Mouse (Mus musculus) cerebellum, adult 2 months (tissue): Measurements from ENCODE around the gene Tuba3a. TPM values are rescaled to one million over a fixed set of nuclear protein-coding genes. Genes with fewer than 3 reads are reported as not detected.

Experiments used
- DNase-seq, 2 experiments: peaks; one replicate each; pipeline ENCODE4 v3.0.0; 2021
- H3K27ac ChIP-seq: fragments of 200-500 bp; 2 replicates; pipeline ENCODE4 v1.5.1; 2012; ENCODE audit warnings: low read length, control low read depth, inconsistent platforms; ENCODE audit not compliant: insufficient read depth
- H3K27me3 ChIP-seq: fragments of 200-500 bp; 2 replicates; pipeline ENCODE4 v1.6.1; 2012; ENCODE audit warnings: inconsistent platforms, mild to moderate bottlenecking, low read length, moderate library complexity; ENCODE audit not compliant: control insufficient read depth, insufficient read depth
- H3K4me1 ChIP-seq: fragments of 200-500 bp; 2 replicates; pipeline ENCODE4 v1.6.1; 2011; ENCODE audit warnings: low read length; ENCODE audit not compliant: control insufficient read depth, insufficient read depth
- H3K4me3 ChIP-seq: fragments of 200-500 bp; replicated peaks from 2 replicates; pipeline ENCODE3; 2011; ENCODE audit warnings: mild to moderate bottlenecking, low read depth, low read length, control low read depth; ENCODE audit not compliant: insufficient read depth
- CTCF ChIP-seq: fragments of 200-500 bp; IDR thresholded peaks from 2 replicates; pipeline ENCODE4 v1.5.1; 2011; ENCODE audit warnings: low read depth, mild to moderate bottlenecking, control low read depth, low read length, moderate library complexity, borderline replicate concordance; ENCODE audit not compliant: insufficient read depth
- POLR2A ChIP-seq: fragments of 200-500 bp; IDR thresholded peaks from 2 replicates; pipeline ENCODE4 v1.6.1; 2011; ENCODE audit warnings: low read length, control low read depth, borderline replicate concordance; ENCODE audit not compliant: insufficient read depth
- WGBS: fragments of 180-500 bp; shearing (Covaris S2); methylation state at CpG from one replicate; pipeline ENCODE4 v1.1.7; 2018; 5-methylcytosine and 5-hydroxymethylcytosine counted together
- polyA plus RNA-seq: library from polyadenylated mRNA; depleted of rRNA; stranded (reverse); fragments of >200 nt; gene quantifications from 2 replicates; pipeline ENCODE4 v1.2.3, GENCODE M21; 2012

Tuba3a gene
- polyA plus RNA-seq, 1 experiment = not detected

- TF ChIP-seq CTCF (no peak), POLR2A (no peak)
- Histone ChIP-seq H3K27ac (no peak overlapping the region), H3K27me3 (no peaks in the 10 kb centered on the region), H3K4me3 (no peak overlapping the region), H3K4me1 (no peaks in the 10 kb centered on the region)
- WGBS = 72% methylated on average over 6 of the region's 6 CpGs
- no peak for DNase-seq
These were observed 47.4 kb downstream of the Tuba3a start for GRCm38 (mm10) chr6:125238396-125238795.

GRCm38 (mm10) chr6:125237421-125237820, 48.4 kb downstream of the Tuba3a start:
- H3K27me3 ChIP-seq = no peaks in the 10 kb centered on the region
- no peak overlapping the region for H3K4me3 ChIP-seq
- DNase-seq = no peak
- WGBS = 81% methylated on average over 4 of the region's 4 CpGs
- 0 out of 2 replicates have a peak, but pooled peaks cover under 1% of the 10 kb centered on the region for H3K4me1 ChIP-seq
- TF ChIP-seq CTCF (no peak), POLR2A (no peak)
- H3K27ac ChIP-seq = no peak overlapping the region

GRCm38 (mm10) chr6:125236782-125237181, 49.1 kb downstream of the Tuba3a start, which contains the start of gene Cd27:
Cd27 (minus strand) TSS chr6:125237010.
- 25% methylated on average over 6 of the region's 6 CpGs for WGBS
- no peak for DNase-seq
- no peak for TF ChIP-seq CTCF
- TF ChIP-seq POLR2A = no peak
- no peak within 1 kb of the TSS for H3K27ac ChIP-seq
- peaks cover 5% of the 10 kb centered on the region; the same call in 1 of the 2 replicates for H3K4me1 ChIP-seq
- H3K27me3 ChIP-seq = no peaks in the 10 kb centered on the region
- no peak within 1 kb of the TSS for H3K4me3 ChIP-seq

GRCm38 (mm10) chr6:125236341-125236740, 49.5 kb downstream of the Tuba3a start:
- DNase-seq = no peak
- 56% methylated on average over 6 of the region's 6 CpGs for WGBS
- H3K27ac ChIP-seq = no peak overlapping the region
- H3K4me1 ChIP-seq = peaks cover 5% of the 10 kb centered on the region; the same call in 1 of the 2 replicates
- no peaks in the 10 kb centered on the region for H3K27me3 ChIP-seq
- TF ChIP-seq CTCF = no peak
- TF ChIP-seq POLR2A = no peak
- H3K4me3 ChIP-seq = no peak overlapping the region

- no peak for DNase-seq
- H3K4me3 ChIP-seq = no peak overlapping the region
- no peaks in the 10 kb centered on the region for H3K27me3 ChIP-seq
- peaks cover 9% of the 10 kb centered on the region; the same call in 1 of the 2 replicates for H3K4me1 ChIP-seq
- WGBS = 73% methylated on average over 5 of the region's 5 CpGs
- H3K27ac ChIP-seq = no peak overlapping the region
- no peak for TF ChIP-seq POLR2A
These were observed 51.4 kb downstream of the Tuba3a start for GRCm38 (mm10) chr6:125234520-125234828.

- WGBS = 59% methylated on average over 7 of the region's 7 CpGs
- H3K27me3 ChIP-seq = no peaks in the 10 kb centered on the region
- no peak for TF ChIP-seq POLR2A
- TF ChIP-seq CTCF = no peak
- no peak overlapping the region for H3K27ac ChIP-seq
- DNase-seq = no peak
- peaks cover 9% of the 10 kb centered on the region; the same call in 1 of the 2 replicates for H3K4me1 ChIP-seq
- H3K4me3 ChIP-seq = no peak overlapping the region
These were observed 51.9 kb downstream of the Tuba3a start for GRCm38 (mm10) chr6:125233816-125234519.

- H3K4me3 ChIP-seq = no peak overlapping the region
- no peak for DNase-seq
- H3K27me3 ChIP-seq = no peaks in the 10 kb centered on the region
- TF ChIP-seq POLR2A (no peak), CTCF (no peak)
- peaks cover 9% of the 10 kb centered on the region; the same call in 1 of the 2 replicates for H3K4me1 ChIP-seq
- no peak overlapping the region for H3K27ac ChIP-seq
- WGBS = 70% methylated on average over 6 of the region's 6 CpGs
These were observed 53.3 kb downstream of the Tuba3a start for GRCm38 (mm10) chr6:125232516-125232915.

- WGBS = 34% methylated on average over 4 of the region's 4 CpGs
- peak overlapping the region; percentile 85 for H3K27ac ChIP-seq
- 0 out of 2 replicates have a peak, but pooled peaks have one; percentile 1 for TF ChIP-seq POLR2A
- no peak for TF ChIP-seq CTCF
These were observed 53.8 kb downstream of the Tuba3a start for GRCm38 (mm10) chr6:125232045-125232437.

More at GRCm38 (mm10) chr6:125232045-125232437, 53.8 kb downstream of the Tuba3a start:
- H3K4me1 ChIP-seq = peaks cover 9% of the 10 kb centered on the region; the same call in 1 of the 2 replicates
- DNase-seq = no peak
- H3K27me3 ChIP-seq = no peaks in the 10 kb centered on the region
- H3K4me3 ChIP-seq = peak overlapping the region; percentile 74
